Mouse (Mus musculus): ENCODE measurements at regions not wholly inside any gene's neighbourhood (a gene's known extent, or its start where the extent isn't known, plus 50 kb on each side); places are given as distances from the start of the nearest gene placed in this dataset.

GRCm38 (mm10) chr2:51682177-51682576, 54.9 kb downstream of the Tas2r134 start:
- ATAC-seq (ENCODE audit: insufficient number of reproducible peaks, low FRiP score, low TSS enrichment), result no peak

- ATAC-seq (ENCODE audit: insufficient number of reproducible peaks, low FRiP score, low TSS enrichment), result no peak
Observed at GRCm38 (mm10) chr2:51682745-51683144, 55.4 kb downstream of the Tas2r134 start.

GRCm38 (mm10) chr2:51705110-51705509, 77.8 kb downstream of the Tas2r134 start:
- ATAC-seq (ENCODE audit: insufficient number of reproducible peaks, low FRiP score, low TSS enrichment), result no peak

- ATAC-seq (ENCODE audit: insufficient number of reproducible peaks, low FRiP score, low TSS enrichment), result no peak
Observed at GRCm38 (mm10) chr2:51708701-51709100, 81.4 kb downstream of the Tas2r134 start.

GRCm38 (mm10) chr2:51712611-51713010, 85.3 kb downstream of the Tas2r134 start:
- ATAC-seq (ENCODE audit: insufficient number of reproducible peaks, low FRiP score, low TSS enrichment), result no peak

- no peak for ATAC-seq (ENCODE audit: insufficient number of reproducible peaks, low FRiP score, low TSS enrichment)
Observed at GRCm38 (mm10) chr2:51730805-51731204, 103.5 kb downstream of the Tas2r134 start.

GRCm38 (mm10) chr2:51731703-51732102, 104.4 kb downstream of the Tas2r134 start:
- no peak for ATAC-seq (ENCODE audit: insufficient number of reproducible peaks, low FRiP score, low TSS enrichment)

- ATAC-seq (ENCODE audit: insufficient number of reproducible peaks, low FRiP score, low TSS enrichment), result no peak
Observed at GRCm38 (mm10) chr2:51732355-51732754, 105.0 kb downstream of the Tas2r134 start.

- no peak for ATAC-seq (ENCODE audit: insufficient number of reproducible peaks, low FRiP score, low TSS enrichment)
Observed at GRCm38 (mm10) chr2:51733218-51733617, 105.9 kb downstream of the Tas2r134 start.

GRCm38 (mm10) chr2:51736452-51736851, 109.1 kb downstream of the Tas2r134 start:
- ATAC-seq (ENCODE audit: insufficient number of reproducible peaks, low FRiP score, low TSS enrichment), result no peak

- ATAC-seq (ENCODE audit: insufficient number of reproducible peaks, low FRiP score, low TSS enrichment), result no peak
Observed at GRCm38 (mm10) chr2:51747675-51748319, 120.5 kb downstream of the Tas2r134 start.

GRCm38 (mm10) chr2:51749247-51749646, 121.9 kb downstream of the Tas2r134 start:
- no peak for ATAC-seq (ENCODE audit: insufficient number of reproducible peaks, low FRiP score, low TSS enrichment)

- peak; percentile 79 for ATAC-seq (ENCODE audit: insufficient number of reproducible peaks, low FRiP score, low TSS enrichment)
Observed at GRCm38 (mm10) chr2:51752941-51753564, 125.7 kb downstream of the Tas2r134 start.

- ATAC-seq (ENCODE audit: insufficient number of reproducible peaks, low FRiP score, low TSS enrichment), result no peak
Observed at GRCm38 (mm10) chr2:51753565-51754031, 126.3 kb downstream of the Tas2r134 start.

GRCm38 (mm10) chr2:51757361-51757760, 130.1 kb downstream of the Tas2r134 start:
- ATAC-seq (ENCODE audit: insufficient number of reproducible peaks, low FRiP score, low TSS enrichment), result no peak

- no peak for ATAC-seq (ENCODE audit: insufficient number of reproducible peaks, low FRiP score, low TSS enrichment)
Observed at GRCm38 (mm10) chr2:51758093-51758492, 130.8 kb downstream of the Tas2r134 start.

- no peak for ATAC-seq (ENCODE audit: insufficient number of reproducible peaks, low FRiP score, low TSS enrichment)
Observed at GRCm38 (mm10) chr2:51762866-51763265, 135.6 kb downstream of the Tas2r134 start.

GRCm38 (mm10) chr2:51767507-51768135, 140.3 kb downstream of the Tas2r134 start:
- no peak for ATAC-seq (ENCODE audit: insufficient number of reproducible peaks, low FRiP score, low TSS enrichment)

- peak; percentile 93 for ATAC-seq (ENCODE audit: insufficient number of reproducible peaks, low FRiP score, low TSS enrichment)
Observed at GRCm38 (mm10) chr2:51768298-51769271, 141.3 kb downstream of the Tas2r134 start.

- no peak for ATAC-seq (ENCODE audit: insufficient number of reproducible peaks, low FRiP score, low TSS enrichment)
Observed at GRCm38 (mm10) chr2:51785169-51785568, 149.8 kb downstream of the Rbm43 start.

All from cerebellum, adult (tissue).